8 mouse cellular contexts compared by ENCODE assay signal in genomic region chr1:88258881-88259642, GRCm38 (mm10). TPM values are rescaled to one million over a fixed set of nuclear protein-coding genes. Genes with fewer than 3 reads are reported as not detected.
A peak's percentile ranks its signal among the peaks of the same experiment; 100 is the strongest.
DNase-seq lines count a peak whose midpoint lies in the region; ATAC-seq and TF ChIP-seq lines count a peak whose summit lies in the region.

No protein-coding gene starts in this region.

- H3K9me3 ChIP-seq in hindbrain, postnatal 0 days (ENCODE audit: low read length), result peaks cover 30% of the 10 kb centered on the region; the same call in 1 of the 2 replicates

- no peak overlapping the region for H3K9ac ChIP-seq in hindbrain, postnatal 0 days (replicated peaks; ENCODE audit: low read length)

- no peak for TF ChIP-seq CTCF in hindbrain, postnatal 0 days (IDR thresholded peaks at IDR 0.05; ENCODE audit: low read depth)

- no peaks in the 10 kb centered on the region for H3K27me3 ChIP-seq in hindbrain, postnatal 0 days (ENCODE audit: insufficient read depth, low read length)

- peaks cover 34% of the 10 kb centered on the region for H3K36me3 ChIP-seq in hindbrain, postnatal 0 days (ENCODE audit: insufficient read depth, low read length)

- 71% methylated on average over 8 of the region's 8 CpGs for WGBS in hindbrain, postnatal 0 days

- no peak for DNase-seq in frontal cortex, postnatal 25 days (ENCODE audit: low spot score in 2 of 2)
- peak; percentile 39 for DNase-seq in thymus, postnatal 4 days
- DNase-seq in thymus, adult 18-20 months, result no peak
- DNase-seq in hindbrain, postnatal 0 days (ENCODE audit: low spot score), result peak; percentile 81
- DNase-seq in ovary, postnatal 36 days (ENCODE audit: low spot score), result peak; percentile 86
- DNase-seq in frontal cortex, adult 2 months (ENCODE audit: extremely low spot score in 1 of 2, low spot score in 1 of 2), result no peak
- no peak for DNase-seq in right cerebral cortex, postnatal 4 days

- H3K4me3 ChIP-seq in hindbrain, postnatal 0 days (ENCODE audit: low read length), result no peak overlapping the region

- no peak overlapping the region for H3K4me2 ChIP-seq in hindbrain, postnatal 0 days (ENCODE audit: low read depth, low read length)

- H3K27ac ChIP-seq in hindbrain, postnatal 0 days, result peak overlapping the region; percentile 3

- no peaks in the 10 kb centered on the region for H3K4me1 ChIP-seq in hindbrain, postnatal 0 days (ENCODE audit: insufficient read depth, low read length)

- ATAC-seq in frontal cortex, adult (ENCODE audit: low TSS enrichment), result peak; percentile 18; the same call in 1 of the 2 replicates
- ATAC-seq in hindbrain, postnatal 0 days, result peak; percentile 24

RNA-seq across cellular contexts. Expression of gene Hjurp, which starts 18.4 kb away (rescaled TPM):
- total RNA-seq in hindbrain, postnatal 0 days (2014; rRNA removed), result 82.8 and 86.3 TPM in 2 replicates
- polyA plus RNA-seq in hindbrain, postnatal 0 days (2015; fragmentation: Nextera tagmentation; extraction: Ambion mirVana), result 47.2 and 47.7 TPM in 2 replicates
- 56.1 and 61.2 TPM in 2 replicates for polyA plus RNA-seq in frontal cortex, adult 2 months (2012; rRNA removed)

RNA-seq across cellular contexts. Expression of gene Trpm8, which starts 18.4 kb away (rescaled TPM):
- 0.05 and 0.14 TPM in 2 replicates for total RNA-seq in hindbrain, postnatal 0 days (2014; rRNA removed)
- polyA plus RNA-seq in hindbrain, postnatal 0 days (2015; fragmentation: Nextera tagmentation; extraction: Ambion mirVana), result 0.11 and 0.15 TPM in 2 replicates
- 0.02 TPM in 2 replicates for polyA plus RNA-seq in frontal cortex, adult 2 months (2012; rRNA removed)

RNA-seq across cellular contexts. Expression of gene Mroh2a, which starts 32.3 kb away (rescaled TPM):
- 0.16 TPM in 1 of 2 replicates, not detected in the other for total RNA-seq in hindbrain, postnatal 0 days (2014; rRNA removed)
- polyA plus RNA-seq in hindbrain, postnatal 0 days (2015; fragmentation: Nextera tagmentation; extraction: Ambion mirVana), result 0.23 and 0.55 TPM in 2 replicates
- polyA plus RNA-seq in frontal cortex, adult 2 months (2012; rRNA removed), result 0.02 and 0.19 TPM in 2 replicates

RNA-seq across cellular contexts. Expression of gene Ugt1a1, which starts 47.3 kb away (rescaled TPM):
- 0.42 TPM in 1 of 2 replicates, not detected in the other for total RNA-seq in hindbrain, postnatal 0 days (2014; rRNA removed)
- polyA plus RNA-seq in hindbrain, postnatal 0 days (2015; fragmentation: Nextera tagmentation; extraction: Ambion mirVana), result 0.09 TPM in 1 of 2 replicates, not detected in the other
- 0.06 TPM in 2 replicates for polyA plus RNA-seq in frontal cortex, adult 2 months (2012; rRNA removed)

RNA-seq across cellular contexts. Expression of gene Dnajb3, which starts 53.5 kb away (rescaled TPM):
- total RNA-seq in hindbrain, postnatal 0 days (2014; rRNA removed), result 4.7 and 7.5 TPM in 2 replicates
- polyA plus RNA-seq in hindbrain, postnatal 0 days (2015; fragmentation: Nextera tagmentation; extraction: Ambion mirVana), result 8.6 and 11.7 TPM in 2 replicates
- 1.9 and 2.6 TPM in 2 replicates for polyA plus RNA-seq in frontal cortex, adult 2 months (2012; rRNA removed)

Comparison
In these comparisons a context has a peak if more than half of its experiments do, and no peak if none do; other contexts are left out.
1. DNase-seq: peak in thymus, postnatal 4 days (single experiment), hindbrain, postnatal 0 days (single experiment) and ovary, postnatal 36 days (single experiment); none in frontal cortex, postnatal 25 days (0 of 2), thymus, adult 18-20 months (0 of 2), frontal cortex, adult 2 months (0 of 2) and right cerebral cortex, postnatal 4 days (single experiment).